Mouse (Mus musculus) gastrocnemius, postnatal 10 days (tissue): ENCODE results near the gene Lrrc66. TPM values are rescaled to one million over a fixed set of nuclear protein-coding genes. Genes with fewer than 3 reads are reported as not detected.
"Not testable (repeated sequence)": the region's sequence is repeated elsewhere in the genome, so short reads cannot be mapped to it uniquely, and the experiment has no call there.

Experiments
- DNase-seq: peaks from one replicate; pipeline ENCODE4 v3.0.0; 2021; ENCODE audit warnings: mixed read lengths
- total RNA-seq, 2 experiments: library from RNA; stranded (reverse); gene quantifications; 2 replicates each; pipeline ENCODE4 v1.2.3; 2021

Gene Lrrc66
- total RNA-seq, 2 experiments from 2014 or later, result not detected

DNA sequence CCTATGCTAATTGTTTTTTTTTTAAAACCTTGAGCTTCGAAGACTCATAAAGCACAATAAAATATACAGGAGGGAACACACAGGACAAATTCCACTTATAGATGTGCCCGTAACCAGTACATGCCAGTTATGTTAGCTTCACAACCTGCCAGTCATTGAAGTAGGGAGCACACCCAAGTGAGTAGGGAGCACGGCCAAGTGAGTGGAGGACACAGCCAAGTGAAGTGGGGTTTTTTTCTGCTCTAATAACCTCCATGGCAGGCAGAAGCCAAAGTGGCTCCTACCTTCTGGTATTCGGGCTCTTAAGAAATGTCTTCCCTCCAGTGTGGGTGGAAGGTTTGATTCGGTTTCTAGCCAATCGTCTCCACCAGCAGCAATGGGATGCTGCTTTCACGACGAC is 19.0 kb downstream of the Lrrc66 start:
- no peak for DNase-seq

DNA sequence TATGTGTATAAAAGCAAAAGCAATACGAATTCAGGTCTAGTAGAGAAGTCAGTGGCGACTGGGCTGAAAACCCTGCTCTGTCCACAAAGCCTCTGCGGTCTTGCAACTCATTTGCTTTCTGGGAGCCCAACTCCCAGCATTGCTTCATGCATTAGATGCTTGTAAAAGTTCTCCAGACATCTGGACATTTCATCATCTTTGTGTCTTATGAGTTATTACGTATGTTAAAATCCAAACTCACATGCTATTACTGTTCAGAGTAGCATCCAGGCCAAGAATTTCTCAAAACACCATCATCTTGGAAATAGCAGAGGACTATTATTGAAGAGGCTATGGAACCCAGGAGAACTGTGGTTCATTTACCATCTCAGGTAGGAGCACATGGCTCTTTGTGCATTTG is 21.3 kb downstream of the Lrrc66 start:
- no peak for DNase-seq

DNA sequence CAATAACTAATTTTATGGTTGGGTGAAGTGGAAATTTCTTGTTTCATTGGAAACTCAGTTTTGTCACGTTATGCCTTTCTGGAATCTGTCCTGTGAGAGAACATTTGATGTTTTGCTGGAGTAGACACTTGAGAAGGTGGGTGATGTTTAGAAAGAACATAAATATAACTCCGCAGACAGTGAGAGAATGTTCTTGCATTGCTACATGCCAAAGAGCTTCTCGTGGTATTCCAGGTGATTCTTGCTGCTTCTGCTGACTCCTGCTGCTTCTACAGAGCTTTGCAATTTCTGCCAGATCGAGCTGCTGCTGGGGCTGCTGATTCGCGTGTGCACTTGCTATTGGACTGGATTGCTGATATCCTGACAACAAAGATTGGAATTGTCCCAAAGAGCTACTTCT is 27.4 kb downstream of the Lrrc66 start:
- DNase-seq, result no peak

DNA sequence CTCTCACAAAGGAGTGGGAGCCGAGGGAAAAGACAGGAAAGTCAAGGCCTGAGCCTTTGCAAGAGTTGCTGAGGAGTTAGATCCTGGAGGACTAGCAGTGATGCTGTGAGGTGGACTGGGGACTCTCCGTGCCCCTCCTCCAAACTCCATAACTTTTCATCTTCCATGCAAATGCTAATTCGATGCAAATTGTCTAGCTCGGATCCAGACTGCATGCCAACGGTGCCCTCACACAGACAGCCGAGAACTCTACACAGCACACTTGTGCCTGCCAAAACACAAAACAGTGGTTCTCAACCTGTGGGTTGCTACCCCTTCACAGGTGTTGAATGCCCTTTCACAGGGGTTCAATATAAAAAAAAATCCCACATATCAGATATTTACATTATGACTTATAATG is 27.8 kb downstream of the Lrrc66 start:
- DNase-seq, result no peak

DNA sequence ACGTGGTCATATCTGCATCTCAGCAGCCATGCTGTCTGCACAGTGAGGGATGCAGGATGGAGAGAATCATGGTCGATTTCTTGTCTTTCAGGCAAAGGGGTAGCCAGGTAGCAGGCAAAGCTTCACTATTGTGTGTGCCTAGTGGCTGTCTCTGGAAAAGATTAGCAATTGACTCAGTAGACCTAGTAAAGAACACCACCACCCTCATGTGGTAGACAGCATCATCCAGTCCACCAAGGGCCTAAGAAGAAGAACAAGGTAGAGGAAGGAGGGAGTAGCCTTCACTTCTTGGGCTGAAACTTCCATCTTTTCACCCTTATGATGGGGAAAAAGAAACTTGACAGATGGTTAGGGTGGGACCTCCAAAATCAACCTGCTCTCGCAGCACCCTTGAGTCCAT is 29.5 kb downstream of the Lrrc66 start:
- DNase-seq, result no peak

DNA sequence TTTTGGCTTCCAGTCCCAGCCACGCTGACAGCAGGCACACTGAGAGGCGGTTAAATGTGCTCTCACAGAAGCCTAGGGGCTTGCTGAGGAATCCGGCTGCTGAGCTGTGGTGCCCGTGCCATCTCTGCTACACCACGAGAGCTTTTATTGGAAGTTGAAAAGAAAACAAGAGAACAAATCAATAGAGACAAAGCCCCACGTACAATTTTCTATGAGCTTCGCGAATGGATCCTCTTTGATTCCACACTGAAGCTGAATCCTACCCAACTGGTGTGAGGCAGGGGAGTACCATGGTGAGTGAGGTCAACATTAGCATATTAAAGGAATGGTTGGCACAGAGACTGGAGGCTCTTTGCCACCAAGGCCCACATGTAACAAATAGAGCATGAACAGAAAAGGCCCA is 31.0 kb downstream of the Lrrc66 start:
- no peak for DNase-seq

DNA sequence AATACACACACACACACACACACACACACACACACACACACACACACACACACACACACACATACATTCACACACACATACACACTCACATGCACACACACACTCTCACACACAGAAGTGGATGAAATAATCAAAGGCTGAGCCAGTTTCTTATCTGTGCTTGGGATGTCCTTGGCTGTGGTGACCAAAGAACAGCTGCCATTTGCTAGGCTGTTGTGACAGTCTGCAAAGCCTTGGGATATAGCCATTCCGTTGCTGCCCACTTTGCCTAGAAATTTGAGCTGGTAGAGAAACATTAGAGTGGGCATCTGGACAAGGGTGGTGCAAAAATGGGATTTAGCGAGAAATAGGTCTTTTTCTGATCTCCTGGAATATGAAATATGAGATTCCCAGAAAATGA is 32.3 kb downstream of the Lrrc66 start:
- DNase-seq, result no peak

DNA sequence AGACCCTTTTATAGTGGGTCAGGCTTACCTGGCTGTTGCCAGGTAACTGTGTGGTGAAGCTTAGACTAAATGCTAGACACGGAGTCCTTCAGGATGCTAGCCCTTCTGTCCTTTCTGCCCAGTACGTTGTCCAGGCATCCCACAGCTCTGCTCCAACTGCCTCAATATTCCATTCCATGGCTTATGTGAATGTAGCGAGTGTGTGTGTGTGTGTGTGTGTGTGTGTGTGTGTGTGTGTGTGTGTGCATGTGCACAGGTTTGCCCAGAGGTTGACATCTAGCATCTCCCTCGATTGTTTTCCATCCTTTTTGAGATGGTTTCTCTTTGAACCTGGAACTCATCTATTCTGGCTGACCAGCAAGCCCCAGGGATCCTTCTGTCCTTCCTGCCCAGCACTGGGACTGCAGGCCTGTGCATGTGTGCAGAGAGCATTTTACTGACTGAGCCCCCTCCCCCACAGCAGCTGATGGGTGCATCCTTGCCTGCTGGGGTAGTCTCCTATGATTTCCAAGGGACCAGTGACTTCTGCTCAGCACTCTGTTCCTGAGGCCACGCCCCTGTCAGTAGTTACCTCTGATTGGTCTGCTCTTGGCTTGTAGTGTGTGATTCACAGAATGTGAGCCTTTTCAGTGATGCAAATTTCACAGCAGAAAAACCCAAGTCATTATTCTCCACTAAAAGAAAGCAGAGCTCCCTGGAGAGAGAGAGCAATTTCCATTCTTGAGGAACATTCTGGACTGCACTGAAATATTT is 33.2 kb downstream of the Lrrc66 start:
- DNase-seq, result no peak

DNA sequence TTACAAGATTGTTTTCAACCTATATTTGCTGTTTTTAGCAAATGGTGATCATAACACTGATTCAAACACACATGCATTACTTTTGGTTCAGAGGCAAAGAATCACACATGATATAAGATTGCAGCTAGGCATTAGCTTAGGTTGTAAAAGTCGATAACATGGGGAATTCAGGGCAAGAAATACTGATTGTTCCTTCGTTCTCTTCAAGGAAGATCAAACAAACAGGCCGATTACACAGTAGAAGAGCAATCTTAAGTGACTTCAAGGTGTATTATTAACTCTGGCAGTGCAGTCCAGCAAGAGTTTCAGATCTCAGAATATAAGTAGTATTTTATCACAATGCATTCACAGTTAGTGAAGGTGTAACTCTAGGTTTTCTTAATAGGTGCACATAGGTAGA is 45.2 kb downstream of the Lrrc66 start:
- no peak for DNase-seq

DNA sequence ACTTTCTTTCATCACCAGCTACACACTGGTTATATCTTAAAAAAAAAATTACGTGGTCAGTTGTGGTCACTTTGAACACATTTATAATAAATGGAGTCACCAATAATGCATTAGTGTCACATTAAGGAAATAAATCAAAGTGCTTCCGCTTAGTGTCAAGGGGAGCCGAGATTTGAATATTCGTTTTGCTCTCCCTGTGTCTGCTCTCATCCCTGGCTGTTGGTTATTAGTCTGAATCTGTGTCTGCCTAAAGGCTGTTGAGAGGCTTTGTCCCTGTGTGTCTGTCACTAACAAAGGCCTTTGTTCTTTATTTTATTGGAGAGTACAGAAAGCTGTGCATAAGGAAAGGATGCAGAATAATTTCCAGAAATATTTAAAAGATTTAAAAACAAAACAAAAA is 45.7 kb downstream of the Lrrc66 start:
- DNase-seq, result no peak

DNA sequence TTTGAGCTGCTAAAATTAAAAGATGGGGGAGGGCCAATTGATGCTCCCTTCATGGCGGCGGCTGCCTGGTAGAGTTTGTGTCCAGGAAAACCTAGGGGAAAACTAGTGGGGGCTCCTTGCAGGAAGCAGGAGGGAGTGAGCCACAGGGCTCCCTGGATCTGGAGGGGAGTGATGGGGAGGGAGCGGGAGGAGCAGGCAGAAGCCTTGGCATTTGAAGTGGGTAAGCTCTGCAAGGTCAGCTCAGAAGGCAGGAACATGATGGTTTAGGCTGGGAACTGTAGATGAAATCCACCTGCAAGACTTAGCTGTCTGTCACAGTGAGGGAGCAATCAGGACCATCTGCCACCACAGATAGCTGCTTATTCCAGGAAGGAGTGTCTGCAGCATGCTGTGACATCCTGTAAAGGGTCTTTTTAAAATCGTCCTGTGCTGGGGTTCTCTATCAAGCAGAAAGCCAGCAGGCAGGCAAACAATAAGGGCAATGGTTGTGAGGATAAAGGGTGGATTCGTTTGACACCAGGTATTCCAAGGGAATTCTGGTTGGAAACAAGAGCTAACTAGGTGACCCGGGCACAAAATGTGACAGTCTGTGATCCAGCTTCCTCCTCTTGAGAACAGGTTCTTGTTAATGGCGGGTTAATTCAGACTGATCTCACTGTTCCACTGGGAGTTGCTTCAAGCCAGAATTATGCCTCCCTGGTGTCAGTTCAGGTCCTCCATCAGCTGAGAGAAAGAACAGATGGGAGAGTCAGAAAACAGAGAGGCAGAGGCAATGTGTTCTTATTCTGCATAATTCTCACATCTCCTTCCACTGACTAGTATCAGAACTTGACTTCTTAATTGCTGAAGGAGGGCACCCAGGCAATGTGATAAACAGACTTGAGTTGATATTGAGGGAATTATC is 46.9 kb downstream of the Lrrc66 start:
- DNase-seq, result no peak

DNA sequence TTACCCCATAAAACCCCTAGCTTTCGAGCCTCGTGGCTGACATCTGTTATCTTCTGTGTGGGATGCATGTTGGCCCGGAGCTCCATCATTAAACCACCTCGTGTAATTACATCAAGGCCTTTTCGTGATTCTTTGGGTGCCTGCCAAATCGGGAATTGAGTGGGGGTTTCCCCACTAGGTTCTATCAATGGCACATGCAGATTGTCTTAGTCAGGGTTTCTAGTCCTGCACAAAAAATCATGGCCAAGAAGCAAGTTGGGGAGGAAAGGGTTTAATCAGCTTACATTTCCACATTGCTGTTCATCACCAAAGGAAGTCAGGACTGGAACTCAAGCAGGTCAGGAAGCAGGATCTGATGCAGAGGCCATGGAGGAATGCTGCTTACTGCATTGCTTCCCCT is 48.3 kb downstream of the Lrrc66 start:
- DNase-seq, result not testable (repeated sequence)

DNA sequence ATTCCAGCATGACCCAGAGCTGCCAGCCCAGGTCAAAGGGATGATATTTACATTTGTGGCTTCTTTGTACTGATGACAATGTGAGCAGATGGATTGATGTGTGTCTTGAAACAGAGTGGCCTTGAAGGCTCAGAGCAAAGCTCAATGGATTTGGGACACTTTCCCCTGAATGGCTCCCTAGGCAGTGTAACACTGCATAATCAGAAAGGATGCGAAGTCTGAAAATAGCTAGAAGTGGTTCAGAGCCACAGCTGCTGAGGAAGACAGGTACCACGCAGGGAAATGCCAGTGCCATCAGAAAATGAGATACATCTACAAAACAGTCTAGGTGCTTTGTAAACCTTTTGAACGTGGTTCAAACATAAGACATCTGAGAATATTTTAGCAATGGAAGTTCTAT is 54.2 kb downstream of the Lrrc66 start:
- no peak for DNase-seq

DNA sequence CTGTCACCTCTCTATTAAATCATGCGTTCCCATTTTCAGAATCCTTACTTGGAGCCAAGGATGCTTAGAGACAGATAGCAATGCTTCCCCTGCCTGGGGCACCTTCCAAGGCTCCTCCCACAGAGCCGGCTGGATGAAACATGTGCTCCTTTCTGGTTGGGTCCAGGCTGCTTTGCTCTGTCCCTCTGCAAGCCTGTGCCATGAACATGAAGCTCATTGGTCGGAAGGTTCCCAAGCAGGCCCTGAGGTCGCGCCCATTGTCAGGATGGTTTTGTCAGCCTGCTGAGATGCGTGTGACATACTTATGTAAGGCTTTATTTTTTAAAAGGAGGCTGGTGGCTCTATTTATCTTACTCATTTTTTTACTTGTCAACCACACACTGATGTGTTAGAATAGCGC is 55.6 kb downstream of the Lrrc66 start:
- DNase-seq, result no peak

DNA sequence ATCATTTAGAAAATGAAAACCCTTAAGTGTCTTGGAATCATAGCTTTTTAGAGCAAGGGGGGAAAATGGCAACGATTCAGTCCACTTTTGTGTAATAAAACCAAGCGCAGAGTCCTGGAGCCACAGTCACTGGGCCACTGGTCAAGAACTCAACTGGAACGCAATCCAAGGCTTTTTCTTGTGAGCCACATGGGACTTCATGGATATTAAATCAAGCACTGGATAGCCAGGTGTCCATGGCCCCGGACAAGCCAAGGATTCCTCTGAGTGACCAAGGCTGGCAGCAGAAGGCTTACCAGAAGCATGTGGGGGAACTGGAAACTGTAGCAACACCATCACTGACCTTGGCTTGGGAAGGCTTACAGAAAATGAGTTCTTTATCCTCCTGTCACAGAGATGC is 57.7 kb downstream of the Lrrc66 start:
- no peak for DNase-seq

DNA sequence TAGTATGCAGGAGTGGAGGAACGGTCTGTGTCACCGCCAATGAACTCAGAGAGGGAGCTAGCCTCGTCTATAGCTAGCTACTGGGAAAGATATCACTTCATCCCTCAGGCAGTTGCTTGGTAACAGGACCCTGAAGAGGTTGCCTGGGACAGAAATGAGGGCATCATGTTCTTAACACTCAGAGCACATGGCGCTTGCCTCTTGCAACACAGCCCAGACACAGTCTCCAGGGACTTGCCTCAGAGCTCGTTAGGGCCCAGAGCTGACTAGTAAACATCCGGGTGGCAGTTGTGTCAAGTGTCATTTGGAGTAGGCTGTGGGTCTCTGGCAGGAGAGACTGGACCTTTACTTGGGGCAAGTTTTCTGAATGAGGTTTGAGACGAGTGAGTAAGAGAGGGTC is 58.5 kb downstream of the Lrrc66 start:
- no peak for DNase-seq

DNA sequence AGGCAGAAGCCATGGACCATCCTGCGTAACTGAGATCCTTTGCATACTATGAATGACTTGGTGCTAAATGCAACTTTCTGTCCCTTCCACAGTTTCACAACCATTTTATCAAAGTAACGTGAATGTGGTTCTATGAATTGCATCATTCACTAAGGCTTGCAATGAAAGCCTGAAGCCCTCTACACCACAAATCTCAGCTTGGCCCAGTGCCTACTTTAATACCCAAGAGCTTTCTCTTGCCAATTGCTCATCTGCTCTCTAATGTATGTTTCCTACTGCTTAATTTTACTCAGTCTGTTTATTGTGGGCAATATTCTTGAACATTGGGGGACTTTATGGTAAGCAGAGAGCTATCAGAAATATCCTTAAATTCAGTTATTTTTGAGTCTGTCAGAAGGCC is 59.5 kb downstream of the Lrrc66 start:
- DNase-seq, result no peak

DNA sequence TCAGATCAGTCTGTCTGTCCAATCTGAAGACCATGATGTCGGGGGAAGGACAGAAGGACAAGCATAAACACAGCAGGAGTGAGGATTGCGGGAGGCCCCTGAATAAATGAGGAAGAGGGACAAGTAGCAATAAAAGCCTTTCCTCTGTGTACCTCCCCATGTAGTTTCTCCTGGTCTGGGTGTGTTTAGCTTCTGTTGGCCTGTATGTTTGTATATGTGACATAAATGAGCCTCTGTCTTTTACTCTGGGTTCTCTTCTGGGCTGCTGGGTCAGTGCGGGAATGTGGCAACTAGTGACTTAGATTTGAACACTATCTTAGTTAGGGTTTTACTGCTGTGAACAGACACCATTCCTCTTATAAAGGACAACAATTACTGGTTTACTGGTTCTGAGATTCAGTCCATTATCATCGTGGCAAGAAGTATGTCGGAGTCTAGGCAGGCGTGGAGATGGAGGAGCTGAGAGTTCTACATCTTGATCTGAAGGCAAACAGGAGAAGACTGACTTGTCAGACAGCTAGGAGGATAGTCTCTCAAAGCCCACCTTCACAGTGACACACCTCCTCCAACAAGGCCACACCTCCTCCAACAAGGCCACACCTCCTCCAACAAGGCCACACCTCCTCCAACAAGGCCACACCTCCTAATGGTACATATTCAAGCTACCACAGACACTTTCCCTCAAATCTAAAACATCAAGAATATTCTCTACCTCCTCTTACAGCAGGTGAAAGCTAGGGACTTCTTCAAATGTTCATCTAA is 60.8 kb downstream of the Lrrc66 start:
- no peak for DNase-seq

DNA sequence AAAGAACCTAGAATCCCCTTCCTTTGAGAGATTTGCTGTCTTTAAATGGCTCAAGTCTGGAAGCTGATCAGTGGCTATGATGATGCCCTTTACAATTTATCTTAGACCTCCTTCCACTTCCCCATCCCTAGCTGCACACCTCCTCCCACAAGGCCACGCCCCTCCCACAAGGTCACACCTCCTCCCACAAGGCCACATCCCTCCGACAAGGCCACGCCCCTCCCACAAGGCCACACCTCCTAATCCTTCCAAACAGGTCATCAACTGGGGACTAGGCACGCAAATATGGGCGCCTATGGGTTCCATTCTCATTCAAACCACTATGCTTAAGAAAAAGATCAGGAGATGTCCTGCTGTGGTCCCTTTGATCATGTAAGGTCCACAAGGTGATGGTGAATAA is 63.1 kb downstream of the Lrrc66 start:
- DNase-seq, result no peak

DNA sequence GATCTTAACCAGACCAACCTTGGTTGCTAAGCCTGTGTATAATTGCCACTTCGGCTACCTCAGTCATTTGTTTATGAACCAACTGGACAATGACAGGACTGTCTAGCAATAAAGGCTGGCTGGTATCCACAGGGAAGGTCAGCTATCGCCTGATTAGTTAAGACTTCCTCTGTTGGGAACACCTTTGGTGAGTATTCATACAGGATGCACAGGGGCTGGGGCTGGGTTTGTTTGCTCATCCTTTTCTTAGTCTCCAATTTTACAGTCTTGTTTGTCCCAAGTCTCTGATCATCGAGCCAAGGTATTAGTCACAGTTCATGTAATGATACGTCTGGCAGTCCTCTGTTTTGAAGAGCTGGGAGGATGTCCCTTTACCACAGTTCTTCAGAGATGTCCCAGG is 65.4 kb downstream of the Lrrc66 start:
- no peak for DNase-seq

DNA sequence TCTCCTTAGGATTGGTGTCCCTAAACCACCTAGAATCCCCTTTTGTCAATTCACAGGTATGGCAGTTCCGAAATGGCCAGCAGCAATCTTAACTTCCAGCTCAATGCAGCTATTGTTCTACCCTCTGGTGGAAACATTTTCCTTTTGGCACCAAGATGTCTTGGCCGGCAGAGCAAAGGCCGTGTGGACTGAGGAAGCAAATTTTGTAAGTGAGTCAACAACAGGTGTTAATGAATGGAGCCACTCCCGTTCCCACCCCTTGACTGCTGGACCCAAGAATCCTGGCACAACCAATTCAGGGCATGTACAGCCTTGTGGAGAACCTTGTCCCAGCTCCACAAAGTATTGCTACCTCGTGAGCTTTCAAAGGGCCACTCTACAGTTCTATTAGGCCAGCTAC is 66.2 kb downstream of the Lrrc66 start:
- no peak for DNase-seq

DNA sequence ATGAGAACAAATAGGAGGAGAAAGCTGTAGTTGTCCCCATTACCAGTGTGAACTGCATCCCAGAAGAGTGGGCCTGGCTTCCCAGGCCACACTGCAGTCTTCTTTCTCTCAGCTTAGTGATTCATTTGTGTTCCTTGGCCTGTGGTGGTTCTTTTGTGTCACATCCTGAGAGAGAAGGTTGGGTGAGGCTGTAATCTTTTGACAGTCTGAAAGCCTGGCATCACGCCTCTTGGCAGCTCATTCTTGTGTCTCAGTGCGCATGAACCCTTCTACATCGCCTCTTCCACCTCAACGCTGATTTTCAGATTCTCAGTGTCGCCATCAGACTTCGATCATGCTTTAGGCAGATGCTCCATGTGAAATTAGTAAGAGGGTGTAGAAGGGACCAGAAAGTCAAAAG is 68.3 kb downstream of the Lrrc66 start:
- DNase-seq, result no peak

DNA sequence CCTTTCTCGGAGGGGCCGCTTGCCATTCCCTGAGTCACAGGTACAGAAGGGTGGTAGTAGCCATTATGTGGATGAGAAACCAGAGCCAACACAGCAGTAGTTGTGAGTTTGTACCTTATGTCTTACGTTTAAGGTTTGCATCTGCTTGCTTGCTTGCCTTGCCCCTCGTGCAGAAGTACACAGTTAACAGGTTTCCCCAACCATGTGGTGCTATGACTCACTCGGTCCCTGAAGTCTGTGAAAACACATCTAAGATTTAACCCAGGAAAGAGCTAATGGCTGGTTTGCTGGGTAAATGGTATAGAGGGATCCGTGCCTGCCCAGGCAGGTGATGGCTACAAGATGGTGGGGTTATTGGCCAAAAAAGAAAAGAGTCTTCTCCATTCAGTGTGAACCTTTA is 73.6 kb downstream of the Lrrc66 start:
- DNase-seq, result no peak
